Mouse (Mus musculus): ENCODE data around the gene Wdr70. TPM values are rescaled to one million over a fixed set of nuclear protein-coding genes. Genes with fewer than 3 reads are reported as not detected.

The Wdr70 gene
- polyA plus RNA-seq (2015; fragmentation: Nextera tagmentation; extraction: Ambion mirVana) = 60.3 and 71.0 TPM in 2 replicates

DNA sequence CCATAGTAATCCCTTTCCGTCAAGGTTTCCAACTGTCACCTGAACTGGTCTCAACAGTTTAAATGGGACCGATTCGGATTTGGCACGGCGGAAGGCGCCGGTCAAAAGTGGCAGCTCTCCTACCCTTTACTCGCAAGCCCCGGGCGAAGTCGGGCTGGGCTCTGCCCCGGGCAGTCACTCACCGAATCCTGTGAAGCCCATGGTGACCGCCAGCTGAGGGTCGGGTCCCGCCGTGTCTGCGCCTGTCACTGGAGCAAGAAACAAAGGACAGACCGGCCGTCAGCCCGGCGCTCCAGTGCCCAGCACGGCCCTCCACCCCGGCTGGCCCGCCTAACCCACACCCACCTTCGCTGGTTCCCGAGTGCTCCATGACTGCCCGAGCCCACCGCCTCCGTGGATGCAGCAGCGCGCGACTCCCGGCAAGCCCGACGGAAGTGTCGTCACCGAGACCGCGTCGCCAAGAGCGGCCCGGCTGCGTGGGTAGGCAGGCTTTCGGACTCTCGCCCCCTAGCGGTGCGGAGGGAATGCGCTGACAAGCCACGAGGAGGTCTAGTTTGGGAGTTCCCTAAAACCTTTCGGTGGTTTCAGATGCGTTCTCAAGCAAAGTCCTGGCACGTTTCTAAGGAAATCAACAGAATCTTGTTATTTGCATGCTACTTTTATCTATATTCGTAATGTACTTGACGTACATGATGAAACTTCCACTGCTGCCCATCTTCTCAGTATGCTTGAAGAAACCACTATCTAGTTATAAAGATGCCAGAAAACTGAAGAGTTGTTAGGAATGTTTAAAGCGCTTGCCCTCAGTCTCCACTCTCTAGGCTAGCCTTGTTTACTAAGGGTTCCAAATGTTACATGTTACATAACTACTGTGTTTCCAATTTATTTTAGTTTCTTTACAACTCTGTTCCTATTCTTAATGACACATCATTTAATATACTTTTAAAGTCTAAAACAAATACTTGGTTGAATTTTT, at the start of gene Wdr70:
TSS of gene Wdr70 (minus strand) at position 436 of the 976 bp plus-strand sequence.
- Histone ChIP-seq H3K27ac (ENCODE audit: low read length) (no peak within 1 kb of the TSS), H3K9me3 (ENCODE audit: control insufficient read depth, low read length) (no peaks in the 10 kb centered on the region), H3K4me1 (replicated peaks; ENCODE audit: control insufficient read depth, insufficient read depth, low read length) (0 out of 2 replicates have a peak, but pooled peaks cover 3% of the 10 kb centered on the region), H3K36me3 (ENCODE audit: control insufficient read depth, insufficient read depth) (peaks cover 3% of the 10 kb centered on the region; the same call in 1 of the 2 replicates), H3K27me3 (replicated peaks; ENCODE audit: control insufficient read depth, insufficient read depth, low read length) (no peaks in the 10 kb centered on the region), H3K4me2 (ENCODE audit: low read length) (peak within 1 kb of the TSS; percentile 65), H3K4me3 (replicated peaks; ENCODE audit: low read length) (peak within 1 kb of the TSS; percentile 78), H3K9ac (replicated peaks; ENCODE audit: low read depth, low read length) (peak within 1 kb of the TSS; percentile 78)
- peak; percentile 99 for ATAC-seq
- WGBS = 2% methylated on average over 56 of the region's 56 CpGs

GRCm38 (mm10) chr15:8135606-8136005, 36.6 kb upstream of the Wdr70 start:
- Histone ChIP-seq H3K36me3 (ENCODE audit: control insufficient read depth, insufficient read depth) (peaks cover 39% of the 10 kb centered on the region), H3K4me1 (replicated peaks; ENCODE audit: control insufficient read depth, insufficient read depth, low read length) (no peaks in the 10 kb centered on the region), H3K9me3 (ENCODE audit: control insufficient read depth, low read length) (no peaks in the 10 kb centered on the region), H3K4me3 (replicated peaks; ENCODE audit: low read length) (no peak overlapping the region), H3K4me2 (ENCODE audit: low read length) (no peak overlapping the region), H3K27ac (ENCODE audit: low read length) (no peak overlapping the region), H3K27me3 (replicated peaks; ENCODE audit: control insufficient read depth, insufficient read depth, low read length) (no peaks in the 10 kb centered on the region), H3K9ac (replicated peaks; ENCODE audit: low read depth, low read length) (no peak overlapping the region)
- no peak for ATAC-seq
- WGBS = 90% methylated on average over 5 of the region's 5 CpGs

DNA sequence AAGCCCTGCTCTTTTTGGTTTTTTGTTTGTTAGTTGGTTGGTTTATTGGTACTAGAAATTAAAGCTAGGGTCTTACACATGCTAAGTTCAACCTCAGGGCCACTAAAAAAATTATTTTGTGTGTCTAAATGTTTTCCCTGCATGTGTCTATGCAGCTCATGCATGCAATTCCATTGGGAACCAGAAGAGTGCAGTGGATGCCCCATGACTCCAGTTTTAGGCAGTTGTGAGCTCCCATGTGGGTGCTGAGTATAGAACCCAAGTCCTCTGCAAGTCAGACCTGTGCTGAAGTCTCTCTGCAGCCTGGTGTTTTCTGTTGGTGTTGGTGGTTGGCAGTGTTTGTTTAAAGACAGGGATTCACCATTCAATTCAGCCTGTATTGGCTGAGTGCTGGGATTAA, 32.8 kb upstream of the Wdr70 start:
- Histone ChIP-seq H3K4me1 (replicated peaks; ENCODE audit: control insufficient read depth, insufficient read depth, low read length) (no peaks in the 10 kb centered on the region), H3K27ac (ENCODE audit: low read length) (no peak overlapping the region), H3K4me2 (ENCODE audit: low read length) (no peak overlapping the region), H3K9me3 (ENCODE audit: control insufficient read depth, low read length) (no peaks in the 10 kb centered on the region), H3K4me3 (replicated peaks; ENCODE audit: low read length) (no peak overlapping the region), H3K27me3 (replicated peaks; ENCODE audit: control insufficient read depth, insufficient read depth, low read length) (no peaks in the 10 kb centered on the region), H3K9ac (replicated peaks; ENCODE audit: low read depth, low read length) (no peak overlapping the region), H3K36me3 (ENCODE audit: control insufficient read depth, insufficient read depth) (peaks cover 31% of the 10 kb centered on the region)
- ATAC-seq = no peak

DNA sequence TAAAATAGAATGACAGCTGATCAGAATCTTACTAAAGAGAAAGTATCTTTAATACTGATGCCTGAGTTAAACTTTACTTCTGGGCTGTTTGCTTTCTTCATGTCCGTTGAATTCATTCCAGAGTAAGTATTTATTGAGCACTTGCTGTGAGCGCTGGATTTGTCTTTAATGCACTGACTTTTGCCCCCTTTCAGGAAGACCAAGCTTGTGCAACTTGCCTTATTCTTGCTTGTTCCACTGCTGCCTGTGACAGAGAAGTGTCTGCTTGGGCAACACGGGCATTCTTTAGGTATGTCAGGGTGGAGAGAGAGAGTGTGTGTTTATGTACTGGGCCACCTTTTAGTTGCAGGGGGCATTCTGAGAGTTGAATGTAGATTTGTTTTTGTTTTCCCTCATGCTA, 32.3 kb upstream of the Wdr70 start:
- Histone ChIP-seq H3K27me3 (replicated peaks; ENCODE audit: control insufficient read depth, insufficient read depth, low read length) (no peaks in the 10 kb centered on the region), H3K9me3 (ENCODE audit: control insufficient read depth, low read length) (no peaks in the 10 kb centered on the region), H3K9ac (replicated peaks; ENCODE audit: low read depth, low read length) (no peak overlapping the region), H3K4me1 (replicated peaks; ENCODE audit: control insufficient read depth, insufficient read depth, low read length) (no peaks in the 10 kb centered on the region), H3K36me3 (ENCODE audit: control insufficient read depth, insufficient read depth) (peaks cover 28% of the 10 kb centered on the region), H3K4me2 (ENCODE audit: low read length) (no peak overlapping the region), H3K27ac (ENCODE audit: low read length) (no peak overlapping the region), H3K4me3 (replicated peaks; ENCODE audit: low read length) (no peak overlapping the region)
- ATAC-seq = no peak
- WGBS = 90% methylated on average over 3 of the region's 3 CpGs

DNA sequence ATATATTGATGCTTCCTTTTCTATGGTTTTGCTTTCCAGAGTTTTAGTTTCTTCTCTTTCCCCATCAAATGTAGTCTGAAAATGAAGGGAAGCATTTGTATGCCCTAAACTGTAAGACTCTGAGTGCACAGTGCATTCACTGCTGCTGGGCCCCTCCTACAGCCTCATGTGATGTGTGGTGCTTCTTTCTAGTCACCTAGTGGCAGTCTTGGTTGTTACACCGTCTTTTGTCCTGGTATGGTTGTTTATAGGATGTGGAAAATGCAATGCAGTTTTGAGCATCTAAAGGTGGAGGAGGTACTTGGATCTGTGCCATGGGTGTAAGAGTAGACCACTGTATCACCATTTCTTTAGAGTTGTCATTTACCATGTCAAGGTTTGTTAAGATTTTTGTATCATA, 30.3 kb upstream of the Wdr70 start:
- no peak overlapping the region for H3K27ac ChIP-seq (ENCODE audit: low read length)
- H3K4me3 ChIP-seq (replicated peaks; ENCODE audit: low read length) = no peak overlapping the region
- no peaks in the 10 kb centered on the region for H3K9me3 ChIP-seq (ENCODE audit: control insufficient read depth, low read length)
- no peak overlapping the region for H3K9ac ChIP-seq (replicated peaks; ENCODE audit: low read depth, low read length)
- peaks cover 19% of the 10 kb centered on the region for H3K36me3 ChIP-seq (ENCODE audit: control insufficient read depth, insufficient read depth)
- ATAC-seq = no peak
- no peaks in the 10 kb centered on the region for H3K4me1 ChIP-seq (replicated peaks; ENCODE audit: control insufficient read depth, insufficient read depth, low read length)
- WGBS = 48% methylated on average over 1 of the region's 1 CpGs
- H3K27me3 ChIP-seq (replicated peaks; ENCODE audit: control insufficient read depth, insufficient read depth, low read length) = no peaks in the 10 kb centered on the region
- H3K4me2 ChIP-seq (ENCODE audit: low read length) = no peak overlapping the region

GRCm38 (mm10) chr15:8109782-8110181, 10.8 kb upstream of the Wdr70 start:
- Histone ChIP-seq H3K36me3 (ENCODE audit: control insufficient read depth, insufficient read depth) (peaks cover 3% of the 10 kb centered on the region; the same call in 1 of the 2 replicates), H3K4me2 (ENCODE audit: low read length) (peak overlapping the region; percentile 78), H3K4me1 (replicated peaks; ENCODE audit: control insufficient read depth, insufficient read depth, low read length) (peaks cover 17% of the 10 kb centered on the region), H3K27ac (ENCODE audit: low read length) (no peak overlapping the region), H3K9ac (replicated peaks; ENCODE audit: low read depth, low read length) (peak overlapping the region; percentile 76), H3K9me3 (ENCODE audit: control insufficient read depth, low read length) (no peaks in the 10 kb centered on the region), H3K27me3 (replicated peaks; ENCODE audit: control insufficient read depth, insufficient read depth, low read length) (no peaks in the 10 kb centered on the region), H3K4me3 (replicated peaks; ENCODE audit: low read length) (peak overlapping the region; percentile 93)
- WGBS = 4% methylated on average over 8 of the region's 8 CpGs
- ATAC-seq = no peak

- Histone ChIP-seq H3K9me3 (ENCODE audit: control insufficient read depth, low read length) (no peaks in the 10 kb centered on the region), H3K9ac (replicated peaks; ENCODE audit: low read depth, low read length) (peak within 1 kb of the TSS; percentile 76), H3K36me3 (ENCODE audit: control insufficient read depth, insufficient read depth) (peaks cover 3% of the 10 kb centered on the region; the same call in 1 of the 2 replicates), H3K4me1 (replicated peaks; ENCODE audit: control insufficient read depth, insufficient read depth, low read length) (peaks cover 17% of the 10 kb centered on the region), H3K4me3 (replicated peaks; ENCODE audit: low read length) (peak within 1 kb of the TSS; percentile 93), H3K27me3 (replicated peaks; ENCODE audit: control insufficient read depth, insufficient read depth, low read length) (no peaks in the 10 kb centered on the region), H3K27ac (ENCODE audit: low read length) (peak within 1 kb of the TSS; percentile 82), H3K4me2 (ENCODE audit: low read length) (peak within 1 kb of the TSS; percentile 78)
- peak; percentile 98 for ATAC-seq
- WGBS = under 1% methylated on average over 54 of the region's 54 CpGs
These were observed 10.1 kb upstream of the Wdr70 start, which contains the start of gene Nup155 for GRCm38 (mm10) chr15:8108966-8109743. Gene Nup155, plus strand, starts transcription at chr15:8109273.

- WGBS = 60% methylated on average over 19 of the region's 19 CpGs
- Histone ChIP-seq H3K9ac (replicated peaks; ENCODE audit: low read depth, low read length) (peak overlapping the region; percentile 61), H3K4me1 (replicated peaks; ENCODE audit: control insufficient read depth, insufficient read depth, low read length) (peaks cover 17% of the 10 kb centered on the region), H3K27me3 (replicated peaks; ENCODE audit: control insufficient read depth, insufficient read depth, low read length) (no peaks in the 10 kb centered on the region), H3K4me3 (replicated peaks; ENCODE audit: low read length) (peak overlapping the region; percentile 93), H3K4me2 (ENCODE audit: low read length) (peak overlapping the region; percentile 78), H3K36me3 (ENCODE audit: control insufficient read depth, insufficient read depth) (peaks cover 3% of the 10 kb centered on the region; the same call in 1 of the 2 replicates), H3K9me3 (ENCODE audit: control insufficient read depth, low read length) (no peaks in the 10 kb centered on the region), H3K27ac (ENCODE audit: low read length) (peak overlapping the region; percentile 82)
- ATAC-seq = peak; percentile 32; the same call in 1 of the 2 replicates
These were observed 9.5 kb upstream of the Wdr70 start for GRCm38 (mm10) chr15:8108360-8108965.
